Mouse (Mus musculus) macrophage (primary cell): Measurements from ENCODE around the gene Gm14851. TPM values are rescaled to one million over a fixed set of nuclear protein-coding genes. Genes with fewer than 3 reads are reported as not detected.
"Not testable (repeated sequence)": the region's sequence is repeated elsewhere in the genome, so short reads cannot be mapped to it uniquely, and the experiment has no call there.

Source experiments
- H3K27ac ChIP-seq: fragments of 350-480 bp; formaldehyde crosslinking; 2 replicates; pipeline ENCODE4 v1.9.0; 2021
- H3K36me3 ChIP-seq: fragments of 350-480 bp; formaldehyde crosslinking; 2 replicates; pipeline ENCODE4 v1.9.0; 2021; ENCODE audit errors: inconsistent target
- H3K4me3 ChIP-seq: fragments of 350-480 bp; formaldehyde crosslinking; 2 replicates; pipeline ENCODE4 v1.9.0; 2021; ENCODE audit errors: inconsistent target
- H3K79me2 ChIP-seq: fragments of 350-480 bp; formaldehyde crosslinking; 2 replicates; pipeline ENCODE4 v1.9.0; 2021; ENCODE audit errors: inconsistent target
- WGBS: methylation state at CpG from one replicate; pipeline ENCODE4 v1.1.7; 2026; ENCODE audit warnings: inconsistent platforms; ENCODE audit not compliant: missing documents; 5-methylcytosine and 5-hydroxymethylcytosine counted together
- polyA plus RNA-seq: library from polyadenylated mRNA; stranded (reverse); fragments of 250-400 nt; gene quantifications from 3 replicates; pipeline ENCODE4 v1.2.4, GENCODE M21; 2018; ENCODE audit warnings: inconsistent platforms
- total RNA-seq, 78 experiments: library from RNA; depleted of rRNA; stranded (reverse); fragments of 250-400 nt; gene quantifications; 1 replicate in 9 of 78; 2 replicates in 24 of 78; 3 replicates in 43 of 78; 4 replicates in 2 of 78; pipeline ENCODE4 v1.2.4; 2018; ENCODE audit warnings: inconsistent platforms in 56 of 78

Gm14851 gene
- not detected for total RNA-seq (2018; cell fraction: chromatin; rRNA removed)
- total RNA-seq (2018; cell fraction: cytosol; rRNA removed): not detected
- total RNA-seq (2018; cell fraction: nucleus; rRNA removed): not detected
- not detected in 3 replicates for polyA plus RNA-seq

DNA sequence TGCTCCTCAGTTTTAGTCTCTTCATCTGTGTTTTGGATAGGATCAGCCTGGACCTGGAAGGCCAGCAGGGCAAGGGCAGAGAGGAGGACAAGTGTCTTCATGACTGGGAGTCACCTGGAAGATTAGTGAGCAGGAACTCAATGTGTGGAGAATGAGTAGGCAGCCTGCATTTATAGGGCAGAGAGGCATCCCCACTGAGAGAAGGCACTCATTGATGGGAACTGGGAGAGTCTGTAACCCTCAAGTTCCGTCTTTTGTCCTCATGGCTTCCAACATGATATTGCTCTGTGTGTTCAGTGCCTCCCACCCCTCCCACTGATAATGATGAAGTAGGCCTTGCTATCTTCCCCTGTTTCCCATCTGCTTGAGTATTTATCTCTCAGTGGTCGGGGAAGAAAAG, at the start of gene Gm14851:
TSS of gene Gm14851 (minus strand) at position 101 of the 400 bp plus-strand sequence.
- H3K36me3 ChIP-seq, H3K4me3 ChIP-seq, H3K27ac ChIP-seq, H3K79me2 ChIP-seq: not testable (repeated sequence)
- no CpG with 5 or more reads among the region's 2 CpGs for WGBS

DNA sequence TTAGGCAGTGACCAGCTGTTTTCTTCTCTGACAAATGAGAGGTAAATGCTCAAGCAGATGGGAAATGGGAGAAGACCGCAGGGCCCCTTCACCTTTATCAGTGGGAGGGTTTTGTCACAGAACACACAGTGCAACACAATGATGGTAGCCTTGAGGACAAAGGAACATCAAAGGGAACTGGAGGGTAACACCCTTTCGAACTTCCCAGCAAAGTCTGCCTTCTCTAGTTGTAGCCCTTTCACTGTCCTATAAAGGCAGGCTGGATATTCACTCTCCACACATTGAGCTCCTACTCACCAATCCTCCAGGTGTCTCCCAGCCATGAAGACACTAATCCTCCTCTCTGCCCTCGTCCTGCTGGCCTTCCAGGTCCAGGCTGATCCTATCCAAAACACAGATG, 38.5 kb upstream of the Gm14851 start, which contains the start of gene Defa30:
TSS of gene Defa30 (plus strand) at position 301 of the 400 bp plus-strand sequence.
- WGBS: 57% methylated on average over 3 of the region's 3 CpGs
- H3K27ac ChIP-seq, H3K4me3 ChIP-seq, H3K36me3 ChIP-seq, H3K79me2 ChIP-seq: not testable (repeated sequence)

- H3K4me3 ChIP-seq: no peak overlapping the region
- WGBS: 53% methylated on average over 4 of the region's 4 CpGs
- H3K36me3 ChIP-seq: no peaks in the 10 kb centered on the region
- H3K27ac ChIP-seq: no peak overlapping the region
- no peaks in the 10 kb centered on the region for H3K79me2 ChIP-seq
These were observed 2.7 kb downstream of the Gm14851 start for GRCm38 (mm10) chr8:21093106-21093505.

DNA sequence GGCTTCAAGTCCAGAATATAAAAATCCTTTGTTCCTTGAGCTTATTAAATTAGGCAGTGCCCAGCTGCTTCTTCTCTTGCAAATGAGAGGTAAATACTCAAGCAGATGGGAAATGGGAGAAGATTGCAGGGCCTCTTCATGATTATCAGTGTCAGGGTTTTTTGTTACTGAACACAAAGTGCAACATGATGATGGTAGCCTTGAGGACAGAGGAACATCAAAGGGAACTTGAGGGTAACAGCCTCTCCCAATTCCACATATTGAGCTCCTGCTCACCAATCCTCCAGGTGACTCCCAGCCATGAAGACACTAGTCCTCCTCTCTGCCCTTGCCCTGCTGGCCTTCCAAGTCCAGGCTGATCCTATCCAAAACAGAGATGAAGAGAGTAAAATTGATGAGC, 11.7 kb downstream of the Gm14851 start, which contains the start of gene Defa25:
TSS of gene Defa25 (plus strand) at position 301 of the 400 bp plus-strand sequence.
- H3K27ac ChIP-seq, H3K79me2 ChIP-seq, H3K36me3 ChIP-seq, H3K4me3 ChIP-seq: not testable (repeated sequence)

- not testable (repeated sequence) for H3K4me3 ChIP-seq, H3K36me3 ChIP-seq, H3K27ac ChIP-seq, H3K79me2 ChIP-seq
- WGBS: no CpG with 5 or more reads among the region's 1 CpGs
These were observed 31.1 kb downstream of the Gm14851 start, which contains the start of gene Defa35 for GRCm38 (mm10) chr8:21064738-21065137. Gene Defa35, plus strand, starts transcription at chr8:21065038.

DNA sequence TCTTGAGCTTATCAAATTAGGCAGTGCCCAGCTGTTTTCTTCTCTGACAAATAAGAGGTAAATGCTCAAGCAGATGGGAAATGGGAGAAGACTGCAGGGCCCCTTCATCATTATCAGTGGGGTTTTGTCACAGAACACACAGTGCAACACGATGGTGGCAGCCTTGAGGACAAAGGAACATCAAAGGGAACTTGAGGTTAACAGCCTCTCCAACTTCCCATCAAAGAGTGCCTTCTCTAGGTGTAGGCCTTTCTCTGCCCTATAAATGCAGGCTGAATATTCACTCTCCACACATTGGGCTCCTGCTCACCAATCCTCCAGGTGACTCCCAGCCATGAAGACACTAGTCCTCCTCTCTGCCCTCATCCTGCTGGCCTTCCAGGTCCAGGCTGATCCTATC, 41.1 kb downstream of the Gm14851 start, which contains the start of gene Defa23:
TSS of gene Defa23 (plus strand) at position 301 of the 400 bp plus-strand sequence.
- H3K36me3 ChIP-seq, H3K27ac ChIP-seq, H3K79me2 ChIP-seq, H3K4me3 ChIP-seq: not testable (repeated sequence)
- no CpG with 5 or more reads among the region's 1 CpGs for whole genome bisulfite sequencing

Other genes with a start within 250 kb of the Gm14851 start
- gene Defb33, start 203.4 kb downstream of the Gm14851 start, polyA plus RNA-seq: not detected in 3 replicates
- gene Gm15056, start 193.4 kb downstream of the Gm14851 start, polyA plus RNA-seq: not detected in 3 replicates
- not detected in 3 replicates for gene Gm6040, start 174.0 kb downstream of the Gm14851 start, polyA plus RNA-seq
- not detected in 3 replicates for gene AY761185, start 151.3 kb downstream of the Gm14851 start, polyA plus RNA-seq
- gene Defa21, start 70.5 kb downstream of the Gm14851 start, polyA plus RNA-seq: not detected in 3 replicates
- not detected in 3 replicates for gene Defa23, start 41.0 kb downstream of the Gm14851 start, polyA plus RNA-seq
- not detected in 3 replicates for gene Defa35, start 31.0 kb downstream of the Gm14851 start, polyA plus RNA-seq
- gene Defa25, start 11.6 kb downstream of the Gm14851 start, polyA plus RNA-seq: not detected in 3 replicates
- gene Defa30, start 38.6 kb upstream of the Gm14851 start, polyA plus RNA-seq: not detected in 3 replicates
- not detected in 3 replicates for gene Defa22, start 66.2 kb upstream of the Gm14851 start, polyA plus RNA-seq
- not detected in 3 replicates for gene Defa31, start 95.6 kb upstream of the Gm14851 start, polyA plus RNA-seq
- not detected in 3 replicates for gene Gm15293, start 105.5 kb upstream of the Gm14851 start, polyA plus RNA-seq
- not detected in 3 replicates for gene Gm15292, start 153.7 kb upstream of the Gm14851 start, polyA plus RNA-seq
- not detected in 3 replicates for gene Defa27, start 219.5 kb upstream of the Gm14851 start, polyA plus RNA-seq
- not detected in 3 replicates for gene Defa29, start 231.0 kb upstream of the Gm14851 start, polyA plus RNA-seq